Mouse (Mus musculus): ENCODE measurements at regions not wholly inside any gene's neighbourhood (a gene's known extent, or its start where the extent isn't known, plus 50 kb on each side); places are given as distances from the start of the nearest gene placed in this dataset.
A peak's percentile ranks its signal among the peaks of the same experiment; 100 is the strongest.

DNA sequence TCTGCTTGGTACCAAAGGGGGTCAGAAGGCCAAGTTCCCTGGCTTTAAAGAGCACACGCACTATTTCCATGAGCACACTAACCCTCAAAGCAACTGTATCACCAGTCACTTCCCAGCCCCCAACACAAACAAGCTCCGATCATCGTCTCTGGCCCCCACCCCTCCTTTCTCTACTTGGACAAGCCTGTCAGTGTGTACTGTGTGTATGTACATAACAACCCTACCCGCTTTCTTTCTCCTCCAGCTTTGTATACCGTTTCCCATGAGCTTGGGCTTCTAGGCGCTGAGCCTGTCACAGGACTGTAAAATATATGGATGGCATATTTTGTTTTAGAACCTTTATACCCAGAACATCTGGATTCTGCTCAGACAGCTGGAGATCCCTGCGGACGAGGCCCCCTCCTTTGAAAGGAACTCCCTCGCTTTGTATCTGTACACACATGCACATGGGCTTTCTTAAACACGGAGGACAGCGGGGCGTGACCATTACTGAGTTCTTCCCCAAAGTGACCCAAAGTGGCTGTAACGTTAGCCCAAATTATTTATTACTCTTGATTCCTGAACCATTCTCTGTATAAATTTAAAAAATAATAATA, 95.1 kb downstream of the Cpn2 start:
- no peaks in the 10 kb centered on the region for H3K36me3 ChIP-seq (replicated peaks)
- no peak overlapping the region for H3K4me3 ChIP-seq
- peaks cover 39% of the 10 kb centered on the region for H3K4me1 ChIP-seq
- no peak overlapping the region for H3K27ac ChIP-seq
- WGBS: 77% methylated on average over 13 of the region's 13 CpGs
- no peaks in the 10 kb centered on the region for H3K9me3 ChIP-seq
- peaks cover 63% of the 10 kb centered on the region for H3K27me3 ChIP-seq (ENCODE audit: poor library complexity, severe bottlenecking)
- no peak for DNase-seq (ENCODE audit: extremely low spot score, low spot score)

DNA sequence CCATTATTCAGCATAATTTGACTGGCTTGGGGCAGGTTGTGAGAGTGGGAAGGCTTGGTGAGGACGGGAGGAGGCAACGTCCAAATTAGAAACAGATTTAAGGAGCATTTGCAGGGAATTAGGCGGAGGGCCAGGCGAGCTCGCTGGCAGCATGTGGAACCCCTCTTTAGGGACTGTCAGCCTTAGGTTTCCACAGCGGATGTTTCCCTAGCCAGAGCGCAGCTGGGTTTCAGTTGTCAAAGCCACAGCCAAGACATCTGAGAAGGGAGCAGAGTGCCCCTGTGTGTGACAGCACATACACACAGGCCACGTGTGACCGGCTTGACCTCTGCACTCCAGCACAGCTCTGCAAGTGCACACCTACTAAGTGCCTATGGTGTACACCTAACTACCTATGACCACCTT, 94.5 kb downstream of the Cpn2 start:
- Histone ChIP-seq H3K36me3 (replicated peaks) (no peaks in the 10 kb centered on the region), H3K27ac (no peak overlapping the region), H3K4me1 (peaks cover 39% of the 10 kb centered on the region), H3K4me3 (no peak overlapping the region), H3K27me3 (ENCODE audit: poor library complexity, severe bottlenecking) (peaks cover 63% of the 10 kb centered on the region), H3K9me3 (no peaks in the 10 kb centered on the region)
- WGBS: 60% methylated on average over 9 of the region's 9 CpGs
- DNase-seq (ENCODE audit: extremely low spot score, low spot score): no peak

DNA sequence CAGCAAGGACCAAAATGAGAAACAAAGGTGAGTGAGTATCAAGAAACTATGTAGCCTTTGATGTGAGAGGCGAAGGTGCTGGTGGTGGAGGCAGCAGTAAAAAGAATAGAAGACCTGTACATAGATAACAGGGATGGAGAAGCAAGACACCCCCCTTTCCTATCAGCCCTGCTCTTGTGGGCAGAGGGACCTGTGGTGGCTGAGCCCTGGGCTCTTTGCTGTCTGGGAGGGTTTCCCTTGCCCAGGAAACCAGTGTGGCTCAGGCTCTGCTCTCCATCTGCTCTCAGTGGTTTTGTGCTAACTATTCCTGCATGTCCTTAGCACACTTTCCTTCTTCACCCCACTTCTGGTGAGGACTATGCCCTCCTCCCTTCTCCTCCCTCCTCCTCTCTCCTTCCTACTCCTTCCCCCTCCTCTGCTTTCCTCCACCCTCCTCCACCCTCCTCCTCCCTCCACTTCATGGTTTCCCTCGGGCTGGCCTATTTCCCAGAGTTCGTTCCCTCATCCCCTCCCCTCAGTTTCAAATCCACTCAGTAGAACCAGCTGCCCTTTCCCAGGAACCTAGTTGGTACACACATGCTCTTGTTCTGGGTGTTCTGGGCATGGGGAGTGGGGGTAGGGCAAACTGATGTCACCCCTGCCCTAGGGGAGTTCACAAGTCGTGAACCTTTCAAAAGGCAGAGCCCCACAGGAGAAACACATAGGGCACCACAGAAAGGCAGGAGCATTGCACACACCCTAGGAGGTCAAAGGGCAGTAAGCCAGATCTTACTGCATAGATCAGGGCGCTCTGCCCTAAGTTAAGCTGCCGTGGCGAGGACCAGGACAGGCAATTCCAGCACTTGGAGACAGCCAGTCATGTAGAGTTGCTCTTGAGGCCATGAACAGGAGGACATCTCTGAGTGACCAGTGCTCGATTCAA, 93.1 kb downstream of the Cpn2 start:
- 57% methylated on average over 8 of the region's 8 CpGs for WGBS
- H3K27ac ChIP-seq: no peak overlapping the region; the same call in 1 of the 2 replicates
- H3K27me3 ChIP-seq (ENCODE audit: poor library complexity, severe bottlenecking): peaks cover 72% of the 10 kb centered on the region
- no peak overlapping the region for H3K4me3 ChIP-seq
- DNase-seq (ENCODE audit: extremely low spot score, low spot score): no peak
- no peaks in the 10 kb centered on the region for H3K9me3 ChIP-seq
- peaks cover 44% of the 10 kb centered on the region for H3K4me1 ChIP-seq
- no peaks in the 10 kb centered on the region for H3K36me3 ChIP-seq (replicated peaks)

DNA sequence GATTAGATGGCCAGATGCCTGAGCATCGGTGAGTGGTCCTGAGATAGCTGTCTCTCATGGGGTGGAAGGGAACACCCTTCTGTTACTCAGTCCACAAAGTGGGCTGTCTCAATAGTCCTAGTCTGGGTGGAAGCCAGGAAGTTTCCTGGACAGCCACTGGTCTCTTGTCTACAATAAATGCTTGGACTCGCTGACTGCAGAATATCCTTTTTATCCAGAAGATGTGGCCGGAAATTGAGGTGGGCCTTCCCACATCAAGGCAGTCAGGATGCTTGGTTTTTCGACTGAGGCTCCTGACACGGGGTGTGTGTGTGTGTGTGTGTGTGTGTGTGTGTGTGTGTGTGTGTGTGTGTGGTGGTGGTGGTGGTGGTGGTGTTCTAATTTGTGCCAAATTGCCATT, 91.0 kb downstream of the Cpn2 start:
- H3K4me3 ChIP-seq: no peak overlapping the region
- peaks cover 42% of the 10 kb centered on the region for H3K4me1 ChIP-seq
- peaks cover 72% of the 10 kb centered on the region for H3K27me3 ChIP-seq (ENCODE audit: poor library complexity, severe bottlenecking)
- no peaks in the 10 kb centered on the region for H3K36me3 ChIP-seq (replicated peaks)
- H3K27ac ChIP-seq: no peak overlapping the region
- DNase-seq (ENCODE audit: extremely low spot score, low spot score): no peak
- no peaks in the 10 kb centered on the region for H3K9me3 ChIP-seq
- 94% methylated on average over 5 of the region's 5 CpGs for WGBS

DNA sequence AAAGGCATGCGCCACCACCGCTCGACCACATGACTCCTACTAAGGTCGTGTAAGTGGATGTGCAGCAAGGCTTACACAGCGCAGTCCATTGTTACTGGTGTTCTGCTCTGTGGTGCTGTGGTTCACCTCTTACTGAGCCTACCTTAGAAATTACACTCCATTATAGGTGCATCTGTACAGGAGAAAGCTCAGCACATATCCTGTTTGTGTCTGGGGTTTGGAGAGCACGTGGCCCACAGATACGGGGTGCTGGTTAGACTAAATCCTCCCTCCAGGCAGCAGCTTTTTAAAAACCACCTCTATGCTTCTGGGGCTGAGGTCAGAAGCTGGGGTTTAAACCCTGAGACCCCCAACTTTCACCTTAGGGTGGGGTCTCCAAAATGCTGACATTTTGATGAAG, 89.5 kb downstream of the Cpn2 start:
- H3K4me1 ChIP-seq: peaks cover 28% of the 10 kb centered on the region
- H3K27me3 ChIP-seq (ENCODE audit: poor library complexity, severe bottlenecking): peaks cover 71% of the 10 kb centered on the region
- H3K27ac ChIP-seq: no peak overlapping the region
- no peak for DNase-seq (ENCODE audit: extremely low spot score, low spot score)
- 91% methylated on average over 7 of the region's 7 CpGs for WGBS
- H3K9me3 ChIP-seq: no peaks in the 10 kb centered on the region
- H3K4me3 ChIP-seq: no peak overlapping the region
- H3K36me3 ChIP-seq (replicated peaks): no peaks in the 10 kb centered on the region

DNA sequence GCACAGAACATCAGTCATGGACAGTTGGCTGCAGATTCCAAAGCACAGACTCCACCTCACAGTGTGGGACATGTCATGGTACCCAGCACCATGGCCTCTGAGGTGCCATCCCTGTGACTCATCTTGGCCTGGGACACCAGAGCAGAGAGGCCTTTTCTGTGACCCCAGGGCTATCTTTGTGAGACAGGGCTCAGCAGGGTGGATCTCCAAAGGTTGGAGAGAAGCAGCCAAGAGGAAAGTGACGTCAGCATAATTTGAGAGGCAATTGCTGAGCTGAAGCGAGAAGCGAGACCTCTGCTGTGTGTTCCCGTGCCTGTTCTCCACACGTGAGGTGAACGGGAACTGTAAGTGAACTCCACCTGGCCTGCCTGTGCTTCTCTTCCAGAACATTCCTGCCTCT, 88.7 kb downstream of the Cpn2 start:
- WGBS: 78% methylated on average over 6 of the region's 6 CpGs
- Histone ChIP-seq H3K36me3 (replicated peaks) (no peaks in the 10 kb centered on the region), H3K4me3 (no peak overlapping the region), H3K27me3 (ENCODE audit: poor library complexity, severe bottlenecking) (peaks cover 71% of the 10 kb centered on the region), H3K4me1 (peaks cover 19% of the 10 kb centered on the region), H3K27ac (peak overlapping the region; percentile 22; the same call in 1 of the 2 replicates), H3K9me3 (no peaks in the 10 kb centered on the region)
- DNase-seq (ENCODE audit: extremely low spot score, low spot score): no peak

DNA sequence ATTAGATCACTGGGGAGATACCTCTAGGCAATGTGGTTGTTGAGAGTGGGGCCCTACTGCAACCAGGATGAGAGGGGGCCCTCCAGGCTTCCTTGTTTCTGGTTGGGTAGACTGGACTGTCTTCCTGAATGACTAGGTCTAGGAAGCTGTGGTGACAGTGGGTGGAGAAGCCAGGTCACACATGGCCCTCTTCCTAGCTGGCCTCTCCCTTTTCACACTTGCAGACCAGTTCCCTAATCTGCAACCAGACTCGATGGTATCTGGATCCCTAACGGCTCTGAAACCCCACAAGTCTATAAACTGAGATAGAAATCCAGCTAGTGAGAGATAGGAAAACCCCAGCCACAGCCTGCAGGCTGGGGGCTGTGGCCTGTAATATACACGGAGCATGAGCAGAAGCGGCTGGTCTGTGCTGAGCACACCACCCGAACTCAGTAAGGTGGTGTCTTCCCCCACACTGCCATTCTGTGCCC, 87.8 kb downstream of the Cpn2 start:
- Histone ChIP-seq H3K9me3 (no peaks in the 10 kb centered on the region), H3K4me1 (peaks cover 12% of the 10 kb centered on the region), H3K27me3 (ENCODE audit: poor library complexity, severe bottlenecking) (peaks cover 71% of the 10 kb centered on the region), H3K4me3 (no peak overlapping the region), H3K27ac (0 out of 2 replicates have a peak overlapping the region, but pooled peaks have one; percentile 20), H3K36me3 (replicated peaks) (no peaks in the 10 kb centered on the region)
- no peak for DNase-seq (ENCODE audit: extremely low spot score, low spot score)
- 81% methylated on average over 5 of the region's 5 CpGs for whole genome bisulfite sequencing

DNA sequence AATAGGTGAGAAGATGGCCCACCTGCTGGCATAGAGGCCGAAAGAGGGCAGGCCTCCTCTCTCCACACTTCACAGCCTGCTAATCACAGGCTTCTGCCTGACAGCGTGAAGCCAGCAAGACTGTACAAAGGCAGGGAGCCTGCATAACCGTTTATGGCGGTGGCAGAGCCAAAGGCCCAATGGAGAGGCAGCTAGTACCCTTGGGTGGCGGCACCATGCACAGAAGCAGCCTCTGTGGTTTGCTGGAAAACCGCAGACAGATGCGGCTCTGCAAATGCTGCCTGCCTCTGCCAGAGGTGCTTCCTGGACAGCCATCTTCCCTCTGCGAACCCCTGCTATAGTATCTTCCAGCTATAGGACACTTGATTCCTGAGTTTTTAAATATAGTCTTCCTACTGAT, 86.2 kb downstream of the Cpn2 start:
- 77% methylated on average over 8 of the region's 8 CpGs for WGBS
- DNase-seq (ENCODE audit: extremely low spot score, low spot score): no peak
- H3K9me3 ChIP-seq: no peaks in the 10 kb centered on the region
- H3K36me3 ChIP-seq (replicated peaks): no peaks in the 10 kb centered on the region
- H3K4me1 ChIP-seq: peaks cover 26% of the 10 kb centered on the region
- peaks cover 76% of the 10 kb centered on the region for H3K27me3 ChIP-seq (ENCODE audit: poor library complexity, severe bottlenecking)
- H3K4me3 ChIP-seq: no peak overlapping the region
- no peak overlapping the region for H3K27ac ChIP-seq

DNA sequence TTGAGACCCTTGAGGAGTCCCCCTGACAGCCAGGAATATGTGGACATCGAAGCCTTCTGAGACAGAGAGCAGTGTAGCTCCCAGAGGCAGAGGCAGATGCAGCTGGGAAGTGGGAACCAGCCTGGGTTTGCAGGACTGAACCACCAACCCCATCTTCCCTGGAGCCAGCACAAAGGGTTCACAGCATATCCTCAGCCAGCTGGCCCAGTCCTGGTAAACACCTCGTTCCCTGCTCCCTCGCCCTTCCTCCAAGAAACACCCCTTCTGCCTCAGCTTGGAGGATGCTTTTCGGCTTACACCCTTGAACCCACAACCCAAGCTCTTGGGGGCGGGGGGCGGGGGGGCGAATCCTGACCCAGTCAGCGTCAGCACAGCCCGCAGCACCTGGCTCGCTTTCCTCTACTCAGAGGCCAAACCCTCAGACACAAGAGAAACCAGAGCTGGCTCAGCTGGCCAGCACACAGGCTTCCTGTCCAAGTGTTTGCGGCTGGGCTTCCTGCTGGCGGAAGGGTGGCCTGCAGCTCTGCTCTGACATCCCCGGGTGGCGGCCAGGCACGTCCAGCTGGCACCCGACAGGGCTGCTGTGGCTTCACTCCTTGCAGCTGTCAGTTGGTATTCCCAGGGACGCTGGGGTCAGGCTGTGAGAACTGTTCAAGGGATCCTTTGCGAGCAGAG, 82.6 kb downstream of the Cpn2 start:
- peaks cover 55% of the 10 kb centered on the region for H3K4me1 ChIP-seq
- 27% methylated on average over 18 of the region's 18 CpGs for WGBS
- H3K27me3 ChIP-seq (ENCODE audit: poor library complexity, severe bottlenecking): peaks cover 98% of the 10 kb centered on the region

DNA sequence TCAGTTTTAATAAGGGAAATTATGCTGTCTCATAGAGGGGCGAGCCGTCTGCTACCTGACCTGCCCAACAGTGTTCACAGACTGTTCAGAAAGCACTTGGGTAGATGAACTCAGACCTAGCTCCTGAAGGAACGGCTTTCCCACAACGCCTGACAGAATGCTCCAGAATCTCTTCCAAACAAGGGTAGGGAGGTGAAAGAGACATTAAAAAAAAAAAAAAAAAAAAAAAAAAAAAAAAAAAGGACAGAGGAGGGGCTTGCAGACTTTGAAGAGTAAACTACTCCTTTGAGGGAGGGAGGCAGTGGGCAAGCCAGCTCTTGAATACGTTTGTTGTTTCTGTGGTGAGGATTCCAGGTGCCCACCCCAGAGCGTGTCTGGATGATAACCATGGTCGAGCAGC, 81.6 kb downstream of the Cpn2 start:
- H3K4me1 ChIP-seq: peaks cover 65% of the 10 kb centered on the region
- peaks cover 98% of the 10 kb centered on the region for H3K27me3 ChIP-seq (ENCODE audit: poor library complexity, severe bottlenecking)
- no peaks in the 10 kb centered on the region for H3K36me3 ChIP-seq (replicated peaks)

More for the DNA sequence above, 82.6 kb downstream of the Cpn2 start:
- H3K36me3 ChIP-seq (replicated peaks): no peaks in the 10 kb centered on the region
- peak; percentile 51 for DNase-seq (ENCODE audit: extremely low spot score, low spot score)
- no peak overlapping the region; the same call in 1 of the 2 replicates for H3K4me3 ChIP-seq
- peak overlapping the region; percentile 78 for H3K27ac ChIP-seq
- H3K9me3 ChIP-seq: no peaks in the 10 kb centered on the region

DNA sequence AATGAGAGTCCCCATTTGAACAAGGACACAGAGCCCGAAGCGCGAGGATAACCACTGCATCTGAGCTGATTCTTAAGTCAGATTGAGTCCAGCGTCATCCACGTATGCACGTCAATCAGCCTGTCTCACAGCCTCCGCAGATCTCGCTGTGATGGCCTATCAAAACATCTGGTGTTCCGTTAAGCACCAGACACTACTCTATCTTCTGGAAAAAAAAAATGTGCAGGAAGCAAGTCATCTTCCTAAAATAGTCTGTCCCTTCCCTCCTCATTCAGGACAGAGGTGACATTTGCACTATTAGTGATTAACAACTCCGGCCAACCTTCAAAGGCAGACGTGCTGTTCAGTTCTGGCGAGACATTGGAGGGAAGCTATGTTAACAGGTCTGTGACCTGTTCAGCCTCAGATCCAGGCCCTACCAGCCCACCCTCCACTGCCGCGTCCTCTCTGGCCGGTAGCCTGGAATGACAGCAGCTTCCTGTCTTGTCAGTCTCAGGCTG, 81.0 kb downstream of the Cpn2 start:
- H3K4me3 ChIP-seq: no peak overlapping the region
- peaks cover 99% of the 10 kb centered on the region for H3K27me3 ChIP-seq (ENCODE audit: poor library complexity, severe bottlenecking)
- no peak for DNase-seq (ENCODE audit: extremely low spot score, low spot score)
- peak overlapping the region; percentile 12; the same call in 1 of the 2 replicates for H3K27ac ChIP-seq
- peaks cover 67% of the 10 kb centered on the region for H3K4me1 ChIP-seq
- 77% methylated on average over 15 of the region's 15 CpGs for WGBS
- no peaks in the 10 kb centered on the region for H3K36me3 ChIP-seq (replicated peaks)
- no peaks in the 10 kb centered on the region for H3K9me3 ChIP-seq

More for the DNA sequence above, 81.6 kb downstream of the Cpn2 start:
- H3K4me3 ChIP-seq: no peak overlapping the region
- H3K9me3 ChIP-seq: no peaks in the 10 kb centered on the region
- no peak for DNase-seq (ENCODE audit: extremely low spot score, low spot score)
- 72% methylated on average over 7 of the region's 7 CpGs for WGBS
- H3K27ac ChIP-seq: no peak overlapping the region

DNA sequence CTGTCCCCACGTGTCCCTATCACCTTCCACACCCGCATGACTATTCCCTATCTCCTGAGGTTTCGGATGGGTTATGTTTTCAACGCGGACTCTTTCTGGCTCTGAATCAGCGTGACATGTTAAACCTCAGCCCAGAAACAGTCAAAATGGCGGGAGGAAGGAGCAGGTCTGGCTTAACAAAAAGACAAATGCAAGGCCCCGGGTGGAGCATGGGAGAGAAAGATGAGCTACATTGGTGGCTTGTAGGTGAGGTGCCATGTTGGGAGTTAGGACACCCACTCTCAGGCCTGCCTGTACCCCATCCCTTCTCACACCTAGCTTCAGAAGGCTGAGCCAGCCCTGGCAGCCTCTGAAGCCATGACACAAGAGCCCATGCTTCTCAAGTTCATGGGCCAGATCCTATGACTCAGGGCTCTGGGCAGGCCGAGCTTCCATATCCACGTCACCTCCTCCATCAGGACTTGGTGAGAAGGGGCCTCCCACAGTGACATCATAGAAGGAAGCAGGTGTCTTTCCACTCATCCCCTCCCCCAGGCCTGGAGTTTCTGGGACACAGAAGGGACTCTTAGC, 80.5 kb downstream of the Cpn2 start:
- WGBS: 82% methylated on average over 10 of the region's 10 CpGs
- Histone ChIP-seq H3K4me3 (no peak overlapping the region), H3K4me1 (peaks cover 70% of the 10 kb centered on the region), H3K27me3 (ENCODE audit: poor library complexity, severe bottlenecking) (peaks cover 100% of the 10 kb centered on the region), H3K27ac (peak overlapping the region; percentile 12), H3K36me3 (replicated peaks) (no peaks in the 10 kb centered on the region), H3K9me3 (no peaks in the 10 kb centered on the region)
- DNase-seq (ENCODE audit: extremely low spot score, low spot score): no peak
